Comparison of ENCODE assay signal across 19 mouse cellular contexts in the genomic region with DNA sequence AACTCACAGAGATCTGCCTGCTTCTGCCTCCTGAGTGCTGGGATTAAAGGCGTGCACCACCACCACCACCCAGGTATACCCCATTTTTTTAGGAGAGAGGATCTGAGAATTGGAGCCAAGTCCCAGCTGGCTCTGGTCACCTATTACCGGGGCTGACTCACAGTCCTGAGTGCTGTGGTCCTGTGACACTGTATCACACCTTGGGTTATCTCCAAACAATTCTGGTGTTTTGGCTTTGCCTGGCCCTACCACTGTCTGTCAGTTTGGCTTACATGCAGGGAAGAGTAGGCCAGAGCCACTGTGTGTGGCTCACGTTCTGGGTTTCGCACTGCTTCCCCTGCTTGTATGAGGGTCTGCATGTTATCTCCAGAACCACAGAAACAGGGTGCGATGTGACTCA. TPM values are rescaled to one million over a fixed set of nuclear protein-coding genes. Genes with fewer than 3 reads are reported as not detected.
"Had no signal": no experiment of that assay in that cellular context is flagged by ENCODE, and none has a peak within 500 bp of the region (broad histone marks: within the 10 kb centered on the region; RNA-seq: fewer than 3 reads in every experiment).

No protein-coding gene starts in this region.

- H3K27ac ChIP-seq: limb, embryonic 12.5 days; limb, embryonic 15.5 days; liver, embryonic 15.5 days had no signal

- DNase-seq: kidney, adult 9 months; kidney, postnatal 14 days; left cerebral cortex, postnatal 4 days; lung, adult 2 months; lung, postnatal 14 days; lung, postnatal 4 days; midbrain, embryonic 14.5 days; thymus, adult 18-20 months; thymus, postnatal 36 days had no signal

- H3K4me3 ChIP-seq: limb, embryonic 12.5 days; limb, embryonic 15.5 days; liver, embryonic 15.5 days had no signal

RNA-seq across cellular contexts. Expression of gene Csdc2, which starts 3.7 kb away (rescaled TPM):
- total RNA-seq: megakaryocyte progenitor cell, adult 5-6 weeks; megakaryocyte-erythroid progenitor cell, adult 5-6 weeks; neutrophil, adult 5-6 weeks had no signal

RNA-seq across cellular contexts. Expression of gene 1700029P11Rik, which starts 40.1 kb away (rescaled TPM):
- total RNA-seq: layer of hippocampus, postnatal 14 days; left cerebral cortex, adult 8-10 months; left cerebral cortex, postnatal 14 days; left cerebral cortex, postnatal 4 days; megakaryocyte progenitor cell, adult 5-6 weeks; megakaryocyte-erythroid progenitor cell, adult 5-6 weeks; midbrain, postnatal 0 days; neutrophil, adult 5-6 weeks had no signal
